Mouse (Mus musculus) testis, adult 2 months (tissue): Measurements from ENCODE around the gene Dgki. TPM values are rescaled to one million over a fixed set of nuclear protein-coding genes. Genes with fewer than 3 reads are reported as not detected.

ENCODE experiments used
- H3K27ac ChIP-seq: fragments of 200-500 bp; 2 replicates; pipeline ENCODE4 v1.5.1; 2012; ENCODE audit warnings: low read depth, low read length; ENCODE audit not compliant: control insufficient read depth, insufficient read depth
- H3K27me3 ChIP-seq: fragments of 200-500 bp; 2 replicates; pipeline ENCODE4 v1.6.1; 2012; ENCODE audit warnings: mild to moderate bottlenecking, low read length, moderate library complexity; ENCODE audit not compliant: control insufficient read depth, insufficient read depth
- H3K36me3 ChIP-seq: fragments of 200-500 bp; 2 replicates; pipeline ENCODE4 v1.6.1; 2012; ENCODE audit warnings: mild to moderate bottlenecking, low read length; ENCODE audit not compliant: control insufficient read depth, insufficient read depth
- H3K4me1 ChIP-seq: fragments of 200-500 bp; 2 replicates; pipeline ENCODE4 v1.6.1; 2012; ENCODE audit warnings: low read length; ENCODE audit not compliant: control insufficient read depth, insufficient read depth
- H3K4me3 ChIP-seq: fragments of 200-500 bp; 2 replicates; pipeline ENCODE4 v1.5.1; 2012; ENCODE audit warnings: low read depth, mild to moderate bottlenecking, low read length, moderate library complexity, mixed read lengths; ENCODE audit not compliant: control insufficient read depth
- CTCF ChIP-seq: fragments of 200-500 bp; IDR thresholded peaks from 2 replicates; pipeline ENCODE4 v1.5.1; 2012; ENCODE audit warnings: low read depth, mild to moderate bottlenecking, inconsistent platforms, low read length, moderate library complexity; ENCODE audit not compliant: control insufficient read depth, insufficient read depth, insufficient replicate concordance
- POLR2A ChIP-seq: fragments of 200-500 bp; IDR thresholded peaks from 2 replicates; pipeline ENCODE4 v1.6.1; 2012; ENCODE audit warnings: low read depth, mild to moderate bottlenecking, inconsistent platforms, low read length, moderate library complexity; ENCODE audit not compliant: control insufficient read depth
- polyA plus RNA-seq: library from polyadenylated mRNA; depleted of rRNA; stranded (reverse); fragments of >200 nt; gene quantifications from 2 replicates; pipeline ENCODE4 v1.2.3, GENCODE M21; 2012

Gene Dgki
- polyA plus RNA-seq, 1 experiment, result 0.10 TPM

DNA sequence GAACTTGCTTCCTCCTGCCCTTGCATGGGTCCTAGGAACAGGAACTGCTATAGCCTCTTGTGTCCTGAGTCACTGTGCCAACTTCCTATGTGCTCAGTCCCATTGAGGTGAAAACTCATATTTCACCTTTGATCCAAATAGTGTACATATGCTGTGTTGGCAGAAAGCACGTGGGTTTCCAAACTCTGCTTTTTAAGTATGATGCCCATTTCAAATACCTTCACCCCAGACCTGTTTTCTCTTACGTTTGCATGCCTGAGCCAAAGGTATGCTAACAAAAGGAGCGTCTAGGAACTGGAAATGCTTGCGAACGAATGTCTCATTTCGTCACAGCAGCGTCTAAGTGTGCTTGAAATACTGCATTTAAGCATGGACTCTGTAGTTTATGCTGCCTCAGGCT lies 41.3 kb downstream of the Dgki start:
- TF ChIP-seq POLR2A, result no peak
- no peak for TF ChIP-seq CTCF
- Histone ChIP-seq H3K27ac (no peak overlapping the region), H3K27me3 (no peaks in the 10 kb centered on the region), H3K36me3 (no peaks in the 10 kb centered on the region), H3K4me3 (no peak overlapping the region), H3K4me1 (no peaks in the 10 kb centered on the region)

DNA sequence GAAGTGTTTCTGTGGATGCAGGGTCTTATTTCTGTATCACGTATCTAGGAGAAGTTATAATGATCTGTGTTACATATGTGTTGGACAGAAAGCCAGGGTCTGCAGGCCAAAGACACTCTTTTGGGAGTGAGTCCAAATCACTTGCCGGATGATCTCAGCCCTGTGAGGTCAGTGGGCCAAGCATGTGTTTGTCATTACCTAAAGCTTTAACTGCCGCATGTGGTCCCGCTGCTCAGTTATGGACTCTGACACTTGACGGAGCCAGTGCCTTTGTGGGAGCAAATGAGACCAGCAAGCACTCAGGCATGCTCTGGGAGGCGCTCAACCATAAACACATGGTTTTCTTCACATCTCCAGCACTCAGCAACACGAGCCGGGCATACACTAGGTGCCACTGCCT lies 45.8 kb downstream of the Dgki start:
- no peak overlapping the region for H3K27ac ChIP-seq
- no peaks in the 10 kb centered on the region for H3K36me3 ChIP-seq
- no peaks in the 10 kb centered on the region for H3K4me1 ChIP-seq
- TF ChIP-seq CTCF (no peak), POLR2A (no peak)
- H3K27me3 ChIP-seq, result no peaks in the 10 kb centered on the region
- no peak overlapping the region for H3K4me3 ChIP-seq

DNA sequence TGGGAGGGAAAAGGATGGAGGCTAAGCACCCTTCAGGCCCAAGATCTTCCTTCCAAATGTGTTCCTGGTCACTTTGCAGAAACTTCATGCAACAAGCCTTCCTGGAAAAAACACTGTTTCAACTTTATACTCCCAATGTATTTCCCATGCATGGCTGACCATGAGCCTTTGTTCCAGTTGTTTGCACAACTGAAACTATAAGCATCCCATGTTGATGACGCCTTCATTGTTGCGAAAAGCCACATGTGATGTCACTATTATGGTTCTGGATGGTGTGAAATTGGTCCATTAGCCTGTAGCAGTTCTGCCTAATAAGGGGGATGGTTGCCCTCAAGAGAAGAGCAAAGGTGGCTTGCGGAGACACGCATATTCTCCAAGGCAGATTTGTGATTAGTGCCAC lies 47.4 kb downstream of the Dgki start:
- H3K36me3 ChIP-seq, result no peaks in the 10 kb centered on the region
- H3K27ac ChIP-seq, result no peak overlapping the region
- no peak for TF ChIP-seq CTCF
- TF ChIP-seq POLR2A, result no peak
- no peak overlapping the region for H3K4me3 ChIP-seq
- H3K27me3 ChIP-seq, result no peaks in the 10 kb centered on the region
- no peaks in the 10 kb centered on the region for H3K4me1 ChIP-seq

DNA sequence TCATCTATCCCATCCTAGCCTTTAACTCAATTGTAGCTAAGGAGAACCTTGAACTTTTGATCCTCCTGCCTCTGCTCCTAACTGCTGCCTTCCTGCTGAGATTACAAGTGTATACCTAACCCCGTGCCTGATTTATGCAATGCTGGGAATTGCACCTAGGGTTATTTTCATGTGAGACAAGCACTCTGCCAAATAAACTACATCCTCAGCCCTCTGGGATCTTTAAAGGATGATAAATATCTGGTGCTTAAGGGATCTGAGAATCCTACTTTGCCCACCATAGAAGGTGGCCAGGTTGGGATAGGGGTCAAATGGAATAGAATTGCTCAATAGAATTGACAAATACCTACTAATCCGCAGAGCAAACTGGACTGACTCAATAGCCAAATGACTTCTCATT lies 49.3 kb downstream of the Dgki start:
- TF ChIP-seq POLR2A, result no peak
- no peak for TF ChIP-seq CTCF
- Histone ChIP-seq H3K4me3 (no peak overlapping the region), H3K36me3 (no peaks in the 10 kb centered on the region), H3K27ac (no peak overlapping the region), H3K4me1 (no peaks in the 10 kb centered on the region), H3K27me3 (no peaks in the 10 kb centered on the region)

DNA sequence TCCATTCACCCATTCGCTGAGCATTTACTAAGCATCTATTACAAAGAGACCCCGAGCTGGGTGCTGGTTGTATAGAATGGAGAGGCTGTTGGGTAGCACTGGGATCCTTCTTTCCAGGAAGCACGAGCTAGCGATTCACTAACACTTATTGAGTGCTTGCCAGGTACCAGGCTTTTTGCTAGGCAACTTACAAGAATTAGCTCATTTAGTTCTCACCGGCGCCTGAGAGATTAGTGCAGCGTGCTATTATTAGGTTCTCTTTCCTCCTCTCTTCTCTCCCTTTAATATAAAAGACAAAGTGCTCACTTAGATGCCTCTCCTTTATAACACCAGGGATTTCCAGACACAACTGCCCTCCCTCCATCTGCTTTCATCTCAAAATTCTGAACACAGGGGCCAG lies 54.2 kb downstream of the Dgki start:
- Histone ChIP-seq H3K36me3 (no peaks in the 10 kb centered on the region), H3K4me1 (no peaks in the 10 kb centered on the region), H3K27ac (no peak overlapping the region), H3K4me3 (no peak overlapping the region), H3K27me3 (no peaks in the 10 kb centered on the region)
- TF ChIP-seq CTCF (no peak), POLR2A (no peak)

DNA sequence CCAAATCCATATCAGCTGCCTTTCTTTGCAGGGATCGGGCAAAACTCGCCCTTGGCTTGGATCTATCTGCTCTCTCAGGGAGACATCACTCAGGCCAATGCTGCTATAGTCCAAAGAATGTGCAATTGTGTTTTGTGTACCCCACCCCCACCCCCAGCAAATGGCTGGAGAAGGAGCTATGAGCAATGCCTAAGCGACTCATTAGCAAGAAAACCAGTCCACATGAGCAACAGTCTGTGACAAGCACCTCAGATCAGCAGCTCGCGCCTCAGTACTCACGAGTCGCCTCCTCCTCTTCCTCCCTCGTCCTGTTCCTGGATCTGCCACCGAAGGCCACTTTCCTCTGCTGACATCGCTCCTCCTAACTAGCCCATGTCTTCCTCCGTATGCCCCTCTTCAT lies 55.9 kb downstream of the Dgki start:
- H3K27ac ChIP-seq, result no peak overlapping the region
- no peaks in the 10 kb centered on the region for H3K36me3 ChIP-seq
- no peak overlapping the region for H3K4me3 ChIP-seq
- no peaks in the 10 kb centered on the region for H3K27me3 ChIP-seq
- TF ChIP-seq POLR2A (no peak), CTCF (no peak)
- H3K4me1 ChIP-seq, result no peaks in the 10 kb centered on the region

DNA sequence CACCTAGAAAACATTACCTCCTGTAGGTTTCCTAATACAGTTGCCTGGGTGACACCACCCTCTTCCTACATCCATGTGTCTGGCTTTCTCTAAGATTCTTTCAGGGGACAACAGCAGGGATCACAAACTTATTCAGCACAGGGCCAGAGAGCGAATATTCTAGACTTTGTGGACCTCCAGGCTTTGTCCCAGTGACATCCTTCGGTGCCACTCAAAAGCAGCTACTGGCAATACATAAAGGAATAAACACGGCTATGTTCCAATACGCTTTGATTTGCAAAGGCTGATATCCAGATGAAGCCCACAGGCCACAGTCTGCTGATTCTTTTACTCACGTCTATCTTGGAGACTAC lies 57.2 kb downstream of the Dgki start:
- no peak overlapping the region for H3K27ac ChIP-seq
- TF ChIP-seq POLR2A, result no peak
- TF ChIP-seq CTCF, result no peak
- no peaks in the 10 kb centered on the region for H3K27me3 ChIP-seq
- no peak overlapping the region for H3K4me3 ChIP-seq
- no peaks in the 10 kb centered on the region for H3K36me3 ChIP-seq
- no peaks in the 10 kb centered on the region for H3K4me1 ChIP-seq

DNA sequence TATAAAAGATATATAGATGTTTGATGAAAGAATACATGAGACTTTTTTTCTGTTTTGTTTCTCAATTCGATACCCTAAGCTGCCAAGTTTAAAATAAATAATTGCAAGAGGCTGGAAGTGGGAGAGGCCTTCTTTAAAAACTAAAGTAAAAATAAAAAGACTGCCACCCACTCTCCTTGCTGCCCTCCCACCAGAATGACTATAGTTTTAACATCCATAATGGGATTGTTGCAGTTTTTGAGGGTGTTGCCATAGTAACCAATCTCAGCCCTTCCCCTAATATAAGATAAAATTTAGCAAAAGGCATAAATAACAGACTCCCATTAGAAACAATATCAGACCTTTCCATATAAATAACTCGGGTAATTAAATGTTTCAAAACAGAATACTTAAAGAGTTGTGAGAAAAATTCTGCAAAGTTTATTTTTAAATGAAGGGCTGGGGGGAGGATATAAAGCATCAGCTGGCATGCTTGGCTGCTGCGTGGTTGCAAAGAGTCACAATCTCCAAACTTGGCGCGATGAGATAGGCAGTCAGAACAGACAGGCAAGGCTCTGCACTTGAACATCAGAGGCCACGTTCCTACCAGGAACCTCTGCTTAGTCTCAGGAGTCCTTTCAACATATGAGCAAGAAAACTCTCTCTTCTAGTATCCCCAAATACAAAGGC lies 57.8 kb downstream of the Dgki start:
- H3K36me3 ChIP-seq, result no peaks in the 10 kb centered on the region
- H3K4me1 ChIP-seq, result no peaks in the 10 kb centered on the region
- H3K4me3 ChIP-seq, result no peak overlapping the region
- TF ChIP-seq POLR2A, result no peak
- TF ChIP-seq CTCF, result no peak
- H3K27me3 ChIP-seq, result no peaks in the 10 kb centered on the region
- H3K27ac ChIP-seq, result no peak overlapping the region
